Mouse (Mus musculus) cerebral cortex, adult 2 months (tissue): ENCODE data around the gene Zfp74.

Experiments
- WGBS: fragments of 180-500 bp; shearing (Covaris S2); methylation state at CpG from one replicate; pipeline ENCODE4 v1.1.7; 2018; 5-methylcytosine and 5-hydroxymethylcytosine counted together

The Zfp74 gene

GRCm38 (mm10) chr7:29953513-29954401, at the start of gene Zfp74:
Gene Zfp74 (minus strand): TSS chr7:29954089.
- under 1% methylated on average over 52 of the region's 52 CpGs for WGBS

- 78% methylated on average over 5 of the region's 5 CpGs for WGBS
Observed at GRCm38 (mm10) chr7:30000601-30001000, 46.7 kb upstream of the Zfp74 start.

- WGBS: 66% methylated on average over 8 of the region's 8 CpGs
Observed at GRCm38 (mm10) chr7:29995134-29995533, 41.2 kb upstream of the Zfp74 start.

- WGBS: 89% methylated on average over 9 of the region's 9 CpGs
Observed at GRCm38 (mm10) chr7:29993340-29993739, 39.5 kb upstream of the Zfp74 start.

GRCm38 (mm10) chr7:29992698-29993097, 38.8 kb upstream of the Zfp74 start:
- 96% methylated on average over 8 of the region's 8 CpGs for whole genome bisulfite sequencing

GRCm38 (mm10) chr7:29989031-29989430, 35.1 kb upstream of the Zfp74 start:
- 77% methylated on average over 11 of the region's 11 CpGs for WGBS

GRCm38 (mm10) chr7:29987551-29987950, 33.7 kb upstream of the Zfp74 start:
- WGBS: 74% methylated on average over 5 of the region's 5 CpGs

- WGBS: 85% methylated on average over 8 of the region's 8 CpGs
Observed at GRCm38 (mm10) chr7:29986101-29986500, 32.2 kb upstream of the Zfp74 start.

- under 1% methylated on average over 62 of the region's 62 CpGs for WGBS
Observed at GRCm38 (mm10) chr7:29983690-29984380, 29.9 kb upstream of the Zfp74 start, which contains the start of gene Zfp568. Gene Zfp568 (plus strand): TSS chr7:29983955.

- 0% methylated on average over 8 of the region's 8 CpGs for WGBS
Observed at GRCm38 (mm10) chr7:29983340-29983689, 29.4 kb upstream of the Zfp74 start.

- 29% methylated on average over 6 of the region's 6 CpGs for WGBS
Observed at GRCm38 (mm10) chr7:29982931-29983330, 29.0 kb upstream of the Zfp74 start.

GRCm38 (mm10) chr7:29982341-29982740, 28.5 kb upstream of the Zfp74 start:
- WGBS: 84% methylated on average over 4 of the region's 4 CpGs

GRCm38 (mm10) chr7:29981860-29982259, 28.0 kb upstream of the Zfp74 start:
- 93% methylated on average over 3 of the region's 3 CpGs for WGBS

GRCm38 (mm10) chr7:29981455-29981854, 27.6 kb upstream of the Zfp74 start:
- WGBS: 48% methylated on average over 5 of the region's 5 CpGs

- WGBS: 94% methylated on average over 1 of the region's 1 CpGs
Observed at GRCm38 (mm10) chr7:29980761-29981160, 26.9 kb upstream of the Zfp74 start.

- 89% methylated on average over 9 of the region's 9 CpGs for WGBS
Observed at GRCm38 (mm10) chr7:29970686-29971085, 16.8 kb upstream of the Zfp74 start.

GRCm38 (mm10) chr7:29965115-29965810, 11.4 kb upstream of the Zfp74 start:
- WGBS: 54% methylated on average over 39 of the region's 39 CpGs

- 56% methylated on average over 3 of the region's 3 CpGs for WGBS
Observed at GRCm38 (mm10) chr7:29959004-29959403, 5.1 kb upstream of the Zfp74 start.

GRCm38 (mm10) chr7:29958125-29958724, 4.3 kb upstream of the Zfp74 start:
- WGBS: 84% methylated on average over 11 of the region's 11 CpGs

- WGBS: 54% methylated on average over 10 of the region's 10 CpGs
Observed at GRCm38 (mm10) chr7:29956257-29956656, 2.4 kb upstream of the Zfp74 start.

- 12% methylated on average over 4 of the region's 4 CpGs for WGBS
Observed at GRCm38 (mm10) chr7:29954731-29955130, 842 bp upstream of the Zfp74 start.

- 19% methylated on average over 10 of the region's 10 CpGs for WGBS
Observed at GRCm38 (mm10) chr7:29953086-29953485, 803 bp downstream of the Zfp74 start.
